Mouse (Mus musculus) heart, adult 2 months (tissue): ENCODE measurements around the gene Olfr1066. TPM values are rescaled to one million over a fixed set of nuclear protein-coding genes. Genes with fewer than 3 reads are reported as not detected.
"Not testable (repeated sequence)": the region's sequence is repeated elsewhere in the genome, so short reads cannot be mapped to it uniquely, and the experiment has no call there.

ENCODE experiments used
- DNase-seq, 2 experiments: peaks; one replicate each; pipeline ENCODE4 v3.0.0; 2021
- H3K27ac ChIP-seq: fragments of 200-600 bp; 2 replicates; pipeline ENCODE4 v1.8.1; 2022
- H3K27me3 ChIP-seq: fragments of 200-500 bp; 2 replicates; pipeline ENCODE4 v1.6.1; 2012; ENCODE audit warnings: mild to moderate bottlenecking, low read length, inconsistent platforms, mixed read lengths; ENCODE audit not compliant: control insufficient read depth, insufficient read depth
- H3K36me3 ChIP-seq: fragments of 200-500 bp; 2 replicates; pipeline ENCODE4 v1.6.1; 2012; ENCODE audit warnings: low read length, inconsistent platforms; ENCODE audit not compliant: control insufficient read depth, insufficient read depth
- H3K4me1 ChIP-seq: fragments of 200-500 bp; 2 replicates; pipeline ENCODE4 v1.6.1; 2011; ENCODE audit warnings: low read length; ENCODE audit not compliant: control insufficient read depth, insufficient read depth
- H3K4me3 ChIP-seq: fragments of 200-600 bp; 2 replicates; pipeline ENCODE4 v1.8.1; 2022
- H3K79me2 ChIP-seq: fragments of 200-500 bp; replicated peaks from 2 replicates; pipeline ENCODE4 v1.6.1; 2012; ENCODE audit warnings: mild to moderate bottlenecking, inconsistent platforms, low read length, moderate library complexity, mixed read lengths; ENCODE audit not compliant: control insufficient read depth, insufficient read depth
- H3K9ac ChIP-seq: fragments of 200-500 bp; 2 replicates; pipeline ENCODE4 v1.6.1; 2012; ENCODE audit warnings: low read depth, mild to moderate bottlenecking, control low read depth, inconsistent platforms, low read length, mixed read lengths
- CTCF ChIP-seq: fragments of 200-600 bp; IDR thresholded peaks from 2 replicates; pipeline ENCODE4 v1.8.1; 2022; ENCODE audit warnings: antibody characterized with exemption, mild to moderate bottlenecking, moderate library complexity
- EP300 ChIP-seq: fragments of 200-500 bp; IDR thresholded peaks from 2 replicates; pipeline ENCODE4 v1.6.1; 2011; ENCODE audit warnings: low read depth, low read length, control low read depth; ENCODE audit not compliant: insufficient read depth
- POLR2A ChIP-seq: fragments of 200-500 bp; IDR thresholded peaks from 2 replicates; pipeline ENCODE4 v1.6.1; 2011; ENCODE audit warnings: mild to moderate bottlenecking, low read depth, low read length, control low read depth; ENCODE audit not compliant: insufficient read depth
- WGBS: fragments of 180-500 bp; shearing (Covaris S2); methylation state at CpG from one replicate; pipeline ENCODE4 v1.1.7; 2018; 5-methylcytosine and 5-hydroxymethylcytosine counted together
- intact Hi-C: fragments of 180-260 bp; cut with DNase I; formaldehyde crosslinking; loops from one replicate; pipeline ENCODE4 v1.15.1; 2025
- long read RNA-seq: library from polyadenylated mRNA; stranded (forward); transcript quantifications from one replicate; pipeline ENCODE4 v2.0.0, GENCODE M21; 2021
- polyA plus RNA-seq: library from polyadenylated mRNA; depleted of rRNA; stranded (reverse); fragments of >200 nt; gene quantifications from 2 replicates; pipeline ENCODE4 v1.2.3, GENCODE M21; 2012; rRNA removed
- total RNA-seq, 2 experiments: library from RNA; stranded (reverse); gene quantifications; 2 replicates each; pipeline ENCODE4 v1.2.3; 2021

Gene Olfr1066
- total RNA-seq: not detected
- not detected in 2 replicates for polyA plus RNA-seq
- long read RNA-seq: 0 reads

DNA sequence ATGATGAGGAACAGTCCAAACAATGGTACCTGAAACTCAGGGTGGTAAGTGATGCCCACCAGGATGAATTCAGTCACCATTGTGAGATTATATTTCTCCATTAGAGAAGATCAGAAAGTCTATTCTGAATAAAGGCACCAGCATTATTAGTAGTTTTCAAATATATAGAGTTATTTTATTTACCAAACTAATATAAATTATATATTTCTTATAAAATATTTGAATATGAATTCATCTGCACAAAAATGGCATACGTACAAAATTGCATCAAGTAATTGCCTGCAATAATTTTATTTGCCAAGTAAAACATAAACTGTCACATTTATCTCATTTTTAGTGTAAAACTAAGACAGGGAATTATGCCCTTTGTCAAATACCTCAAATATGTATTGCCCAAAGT, at the start of gene Olfr1066:
Olfr1066 (minus strand) TSS at position 101 of the 400 bp plus-strand sequence.
- H3K27ac ChIP-seq: no peak within 1 kb of the TSS
- intact Hi-C loops: no loop called here
- H3K79me2 ChIP-seq: no peaks in the 10 kb centered on the region
- H3K4me1 ChIP-seq: no peaks in the 10 kb centered on the region
- no peaks in the 10 kb centered on the region for H3K27me3 ChIP-seq
- no peak for DNase-seq
- H3K4me3 ChIP-seq: no peak within 1 kb of the TSS
- WGBS: 76% methylated on average over 1 of the region's 1 CpGs
- no peak within 1 kb of the TSS for H3K9ac ChIP-seq
- no peak for TF ChIP-seq CTCF
- no peak for TF ChIP-seq EP300
- TF ChIP-seq POLR2A: no peak
- no peaks in the 10 kb centered on the region for H3K36me3 ChIP-seq

DNA sequence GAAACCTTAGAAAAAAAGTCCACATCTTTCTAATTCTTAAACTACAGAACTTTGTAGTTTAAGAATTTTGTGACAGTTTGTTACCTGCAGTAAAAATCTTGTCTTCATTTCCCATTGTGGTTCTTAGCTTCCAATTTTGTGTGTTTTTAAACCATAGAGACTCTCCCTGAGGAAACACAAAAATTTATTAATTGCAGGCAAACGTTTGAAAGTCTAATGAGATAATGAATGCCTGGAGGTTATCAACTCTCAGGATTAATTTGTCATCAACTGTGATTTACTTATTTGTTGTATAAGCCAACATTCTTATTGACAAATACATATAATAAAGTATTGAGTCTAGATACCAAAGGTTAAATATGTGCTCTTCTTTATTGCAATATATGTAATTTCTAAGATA, 31.2 kb upstream of the Olfr1066 start, which contains the start of gene Olfr228:
Olfr228 (minus strand) TSS at position 101 of the 400 bp plus-strand sequence.
- DNase-seq: no peak
- no peaks in the 10 kb centered on the region for H3K27me3 ChIP-seq
- WGBS: 24% methylated on average over 1 of the region's 1 CpGs

DNA sequence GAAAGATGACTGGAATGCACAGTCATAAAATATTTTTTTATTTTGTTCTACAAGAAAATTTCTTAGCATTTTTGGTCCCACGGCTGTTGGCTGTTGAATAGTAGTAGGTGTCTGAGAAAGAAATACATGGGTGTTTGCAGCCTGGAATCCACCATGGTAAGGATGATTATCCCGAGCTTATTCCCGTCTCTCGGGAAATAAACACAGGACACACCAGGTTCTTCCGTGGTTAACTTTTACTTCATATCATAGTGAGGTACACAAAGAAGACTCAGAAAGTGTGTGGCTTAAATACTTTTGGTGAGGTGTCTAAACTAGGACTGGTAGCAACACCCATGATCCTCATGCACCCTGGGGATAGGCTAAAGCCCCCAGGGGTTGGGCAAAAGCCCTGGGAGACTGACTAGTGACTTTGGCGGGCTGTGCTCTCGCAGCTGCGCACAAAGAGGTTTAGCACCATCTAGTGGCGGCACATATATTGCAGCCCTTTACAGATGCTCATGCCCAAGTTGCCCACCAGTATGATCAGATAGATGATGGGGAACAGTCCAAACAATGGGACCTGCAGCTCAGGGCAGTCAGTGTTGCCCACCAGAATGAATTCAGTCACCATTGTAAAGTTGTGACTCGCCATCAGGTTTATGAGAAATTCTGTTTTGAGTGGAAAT, 8.5 kb upstream of the Olfr1066 start:
- DNase-seq: peak; percentile 21 to 42
- Histone ChIP-seq H3K79me2 (no peaks in the 10 kb centered on the region), H3K27me3 (no peaks in the 10 kb centered on the region), H3K4me3 (no peak overlapping the region), H3K36me3 (no peaks in the 10 kb centered on the region), H3K27ac (no peak overlapping the region), H3K4me1 (no peaks in the 10 kb centered on the region), H3K9ac (no peak overlapping the region)
- WGBS: 21% methylated on average over 10 of the region's 10 CpGs
- TF ChIP-seq POLR2A: no peak
- TF ChIP-seq CTCF: peak; percentile 87
- TF ChIP-seq EP300: no peak
- intact Hi-C loops: loop anchor here (1.0 to 5.0 kb wide), 2 partner anchors 739 to 1342 kb away; no protein-coding TSS in a partner anchor

More for the DNA sequence above, 31.2 kb upstream of the Olfr1066 start, which contains the start of gene Olfr228:
- H3K79me2 ChIP-seq: no peaks in the 10 kb centered on the region
- intact Hi-C loops: no loop called here
- TF ChIP-seq EP300 (no peak), CTCF (no peak), POLR2A (no peak)
- H3K4me3 ChIP-seq: no peak within 1 kb of the TSS
- H3K4me1 ChIP-seq: no peaks in the 10 kb centered on the region
- H3K9ac ChIP-seq: no peak within 1 kb of the TSS
- no peaks in the 10 kb centered on the region for H3K36me3 ChIP-seq
- H3K27ac ChIP-seq: no peak within 1 kb of the TSS

DNA sequence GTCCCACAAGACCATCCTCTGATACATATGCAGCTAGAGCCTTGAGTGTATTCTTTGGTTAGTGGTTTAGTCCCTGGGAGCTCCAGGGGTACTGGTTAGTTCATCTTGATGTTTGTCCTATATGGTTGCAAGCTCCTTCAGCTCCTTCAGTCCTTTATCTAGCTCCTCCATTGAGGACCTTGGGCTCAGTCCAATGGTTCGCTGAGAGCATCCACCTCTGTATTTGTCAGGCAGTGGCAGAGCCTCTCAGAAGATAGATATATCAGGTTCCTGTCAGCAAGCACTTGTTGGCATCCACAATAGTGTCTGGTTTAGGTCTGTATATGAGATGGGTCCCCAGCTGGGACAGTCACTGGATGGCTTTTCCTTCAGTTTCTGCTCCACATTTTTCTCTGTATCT, 4.4 kb upstream of the Olfr1066 start:
- DNase-seq: no peak
- TF ChIP-seq EP300 (no peak), POLR2A (no peak), CTCF (no peak)

GRCm38 (mm10) chr2:86450491-86450890, 5.6 kb downstream of the Olfr1066 start, which contains the start of gene Olfr1065:
Olfr1065 (minus strand) TSS chr2:86450591.
- H3K79me2 ChIP-seq, H3K27me3 ChIP-seq, H3K9ac ChIP-seq, DNase-seq, H3K4me1 ChIP-seq, intact Hi-C loops, H3K27ac ChIP-seq, H3K36me3 ChIP-seq, H3K4me3 ChIP-seq: not testable (repeated sequence)
- 33% methylated on average over 1 of the region's 1 CpGs for WGBS

More for the DNA sequence above, 4.4 kb upstream of the Olfr1066 start:
- Histone ChIP-seq H3K27ac (no peak overlapping the region), H3K36me3 (no peaks in the 10 kb centered on the region), H3K4me3 (no peak overlapping the region), H3K27me3 (no peaks in the 10 kb centered on the region), H3K79me2 (no peaks in the 10 kb centered on the region), H3K4me1 (no peaks in the 10 kb centered on the region), H3K9ac (no peak overlapping the region)
- intact Hi-C loops: loop anchor here (5.0 kb wide), 1 partner anchor 1338 kb away; no protein-coding TSS in a partner anchor
- 55% methylated on average over 1 of the region's 1 CpGs for WGBS

GRCm38 (mm10) chr2:86442101-86442500, 14.0 kb downstream of the Olfr1066 start:
- intact Hi-C loops, H3K4me3 ChIP-seq, H3K27ac ChIP-seq, DNase-seq, H3K4me1 ChIP-seq, H3K36me3 ChIP-seq, H3K79me2 ChIP-seq, H3K27me3 ChIP-seq, H3K9ac ChIP-seq: not testable (repeated sequence)
- 69% methylated on average over 1 of the region's 1 CpGs for WGBS

GRCm38 (mm10) chr2:86428511-86428910, 27.6 kb downstream of the Olfr1066 start:
- H3K27me3 ChIP-seq, H3K9ac ChIP-seq, H3K36me3 ChIP-seq, H3K4me3 ChIP-seq, DNase-seq, intact Hi-C loops, H3K4me1 ChIP-seq, H3K79me2 ChIP-seq, H3K27ac ChIP-seq: not testable (repeated sequence)
- 77% methylated on average over 8 of the region's 8 CpGs for WGBS

DNA sequence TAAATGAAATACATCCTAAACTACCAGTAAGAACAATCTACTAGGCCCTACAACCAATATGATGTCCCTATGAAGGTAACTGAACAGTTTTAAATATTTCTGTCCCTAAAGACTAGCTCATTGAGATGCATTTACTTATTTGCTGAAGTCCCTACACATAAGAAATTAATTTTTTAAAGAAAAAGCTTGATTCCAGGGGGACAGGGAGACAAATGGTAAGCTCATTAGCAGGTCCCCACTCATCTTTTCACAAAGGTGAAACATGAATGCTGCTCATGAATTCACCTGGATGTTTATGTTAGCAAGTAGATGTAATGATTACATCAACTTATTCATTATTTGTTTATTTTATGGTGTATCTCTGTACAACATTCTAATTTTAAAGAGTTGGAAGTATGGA, 29.4 kb downstream of the Olfr1066 start, which contains the start of gene Olfr1062:
Olfr1062 (minus strand) TSS at position 101 of the 400 bp plus-strand sequence.
- H3K9ac ChIP-seq, H3K79me2 ChIP-seq, H3K27ac ChIP-seq, intact Hi-C loops, H3K27me3 ChIP-seq, H3K4me3 ChIP-seq, DNase-seq, H3K36me3 ChIP-seq, H3K4me1 ChIP-seq: not testable (repeated sequence)
